Mouse (Mus musculus) bone marrow, adult 2 months (tissue): ENCODE results near the gene Cfap300.

Source experiments
- CTCF ChIP-seq: fragments of 200-500 bp; IDR thresholded peaks from 2 replicates; pipeline ENCODE4 v1.5.1; 2011; ENCODE audit warnings: low read length, control low read depth; ENCODE audit not compliant: control insufficient read depth, insufficient read depth
- POLR2A ChIP-seq: fragments of 200-500 bp; IDR thresholded peaks from 2 replicates; pipeline ENCODE4 v1.6.1; 2011; ENCODE audit warnings: low read depth, mild to moderate bottlenecking, control low read depth, low read length, borderline replicate concordance; ENCODE audit not compliant: control insufficient read depth

- no peak for TF ChIP-seq CTCF
- TF ChIP-seq POLR2A, result no peak
Measured at GRCm38 (mm10) chr9:8035091-8035490, 7.5 kb downstream of the Cfap300 start.
